Mouse (Mus musculus) kidney, embryonic 14.5 days (tissue): ENCODE results near the gene Pkd2l1. TPM values are rescaled to one million over a fixed set of nuclear protein-coding genes. Genes with fewer than 3 reads are reported as not detected.

Experiments used
- ATAC-seq: fragments of 200-750 bp; cut with Nextera tagmentation; 2 replicates; pipeline ENCODE4 v1.8.0; 2017; ENCODE audit warnings: moderate number of reproducible peaks, mild to moderate bottlenecking, moderate TSS enrichment, moderate library complexity; ENCODE audit not compliant: low FRiP score, low TSS enrichment
- H3K27ac ChIP-seq: fragments of 300-500 bp; sonication (generic); 2 replicates; pipeline ENCODE4 v1.5.1; 2014; ENCODE audit warnings: low read depth, mild to moderate bottlenecking, low read length, moderate library complexity, mixed read lengths
- H3K27me3 ChIP-seq: fragments of 300-500 bp; sonication (generic); 2 replicates; pipeline ENCODE4 v1.6.1; 2014; ENCODE audit warnings: mild to moderate bottlenecking, low read length; ENCODE audit not compliant: control insufficient read depth, insufficient read depth
- H3K36me3 ChIP-seq: fragments of 300-500 bp; sonication (generic); 2 replicates; pipeline ENCODE4 v1.6.1; 2014; ENCODE audit warnings: low read length, mixed read lengths; ENCODE audit not compliant: control insufficient read depth, insufficient read depth
- H3K4me1 ChIP-seq: fragments of 300-500 bp; sonication (generic); 2 replicates; pipeline ENCODE4 v1.6.1; 2014; ENCODE audit warnings: low read length, mixed read lengths; ENCODE audit not compliant: control insufficient read depth, insufficient read depth
- H3K4me2 ChIP-seq: fragments of 300-500 bp; sonication (generic); replicated peaks from 2 replicates; pipeline ENCODE4 v1.6.1; 2014; ENCODE audit warnings: low read depth, mild to moderate bottlenecking, low read length
- H3K4me3 ChIP-seq: fragments of 300-500 bp; sonication (generic); 2 replicates; pipeline ENCODE4 v1.5.1; 2014; ENCODE audit warnings: mild to moderate bottlenecking, low read length
- H3K9ac ChIP-seq: fragments of 300-500 bp; sonication (generic); 2 replicates; pipeline ENCODE4 v1.6.1; 2014; ENCODE audit warnings: low read depth, mild to moderate bottlenecking, low read length, moderate library complexity
- H3K9me3 ChIP-seq: fragments of 300-500 bp; sonication (generic); 2 replicates; pipeline ENCODE4 v1.6.1; 2016; ENCODE audit warnings: low read length; ENCODE audit not compliant: control insufficient read depth
- WGBS: fragments of 180-500 bp; shearing (Covaris S2); extraction: QIAGEN DNeasy Blood & Tissue Kit; methylation state at CpG from one replicate; pipeline ENCODE4 v1.1.7; 2014; 5-methylcytosine and 5-hydroxymethylcytosine counted together
- polyA plus RNA-seq: library from polyadenylated mRNA; unstranded; fragments of >200 nt; fragmentation: Nextera tagmentation; extraction: Ambion mirVana; gene quantifications from 2 replicates; pipeline ENCODE4 v1.2.1, GENCODE M21; 2014

The Pkd2l1 gene
- polyA plus RNA-seq, 1 experiment from 2014 or later, result not detected

DNA sequence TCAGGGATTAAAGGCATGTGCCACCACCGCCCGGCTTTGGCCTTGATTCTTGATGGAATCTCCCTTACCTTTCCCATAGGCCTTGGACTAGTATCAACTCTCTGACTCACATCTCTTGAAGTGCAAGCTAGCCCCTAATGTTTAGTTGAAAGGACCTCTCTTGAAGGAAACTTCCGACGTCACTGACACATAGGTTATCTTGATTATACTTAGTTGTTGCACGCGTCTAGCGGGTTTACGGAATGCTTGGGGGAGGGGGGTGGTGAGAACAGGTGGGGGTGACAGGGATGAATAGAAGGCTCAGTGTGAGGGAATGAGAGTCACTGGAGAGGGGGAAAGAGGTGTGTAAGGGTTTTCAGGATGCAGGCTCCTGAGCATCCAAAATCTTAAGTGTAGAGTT lies 45.3 kb downstream of the Pkd2l1 start:
- no peak for ATAC-seq
- no peak overlapping the region for H3K4me2 ChIP-seq
- H3K27ac ChIP-seq, result no peak overlapping the region
- H3K9ac ChIP-seq, result no peak overlapping the region
- WGBS, result 95% methylated on average over 8 of the region's 8 CpGs
- peaks cover 16% of the 10 kb centered on the region for H3K36me3 ChIP-seq
- peaks cover 8% of the 10 kb centered on the region for H3K4me1 ChIP-seq
- H3K4me3 ChIP-seq, result no peak overlapping the region
- H3K27me3 ChIP-seq, result no peaks in the 10 kb centered on the region; the same call in 1 of the 2 replicates
- H3K9me3 ChIP-seq, result no peaks in the 10 kb centered on the region

DNA sequence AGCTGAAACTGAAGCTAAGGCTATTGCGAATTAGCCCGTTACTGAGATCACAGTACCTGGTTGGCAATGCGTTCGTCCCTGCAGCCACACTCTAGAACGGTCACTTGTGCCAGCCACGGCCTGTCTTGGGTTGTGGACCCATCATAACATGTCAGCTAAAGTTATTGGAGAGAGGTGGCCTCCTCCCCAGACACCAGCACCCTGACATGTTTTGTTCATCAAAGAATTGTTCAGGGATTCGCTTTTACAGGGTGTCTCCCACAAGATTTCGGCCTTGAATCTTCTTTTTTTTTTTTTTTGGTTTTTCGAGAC lies 45.7 kb downstream of the Pkd2l1 start:
- Histone ChIP-seq H3K4me2 (peak overlapping the region; percentile 75), H3K36me3 (peaks cover 20% of the 10 kb centered on the region), H3K27me3 (no peaks in the 10 kb centered on the region; the same call in 1 of the 2 replicates), H3K4me3 (peak overlapping the region; percentile 73), H3K9ac (peak overlapping the region; percentile 69; the same call in 1 of the 2 replicates), H3K27ac (no peak overlapping the region), H3K4me1 (peaks cover 8% of the 10 kb centered on the region), H3K9me3 (no peaks in the 10 kb centered on the region; the same call in 1 of the 2 replicates)
- peak; percentile 48 for ATAC-seq
- WGBS, result 65% methylated on average over 9 of the region's 9 CpGs

DNA sequence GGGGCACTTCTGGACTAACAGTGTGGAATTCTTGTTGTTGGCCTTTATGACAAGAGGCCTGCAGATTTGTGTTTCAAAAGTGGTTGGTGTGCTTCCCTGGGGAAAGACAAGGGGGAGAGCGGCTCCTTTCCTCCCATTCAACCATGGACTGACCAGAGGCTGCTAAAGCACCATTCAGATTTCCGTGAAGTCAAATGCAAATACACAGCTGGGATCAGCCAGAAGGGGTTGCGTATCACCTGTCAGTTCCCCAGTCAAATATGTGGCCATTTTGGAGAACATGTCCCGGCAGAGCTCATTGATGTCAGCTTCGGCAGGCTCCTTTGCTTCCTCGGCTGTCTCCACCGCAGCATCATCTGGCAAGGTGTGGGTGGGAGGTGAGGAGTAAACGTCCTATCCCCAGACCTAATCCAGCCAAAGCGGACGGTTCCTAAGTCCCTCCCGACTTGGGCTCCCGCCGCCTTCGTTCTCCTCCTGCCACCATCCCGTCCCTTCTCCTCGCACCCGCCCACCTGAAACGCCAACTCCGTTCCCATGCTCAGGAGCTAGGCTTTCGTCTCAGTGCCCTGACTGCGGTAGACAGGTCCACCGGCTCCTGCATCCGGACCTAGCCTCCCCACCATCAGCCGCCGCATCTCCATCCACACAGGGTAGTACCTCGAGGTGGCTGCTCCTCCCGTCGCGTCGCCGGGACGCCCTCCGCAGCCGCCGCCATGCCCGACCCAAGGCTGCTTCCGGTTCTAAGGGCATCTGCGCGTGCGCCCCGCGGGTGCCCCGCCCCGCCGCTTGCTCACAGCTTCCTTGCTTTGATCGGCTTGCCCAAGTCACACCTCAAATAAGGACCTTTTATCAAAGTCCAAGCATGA lies 46.3 kb downstream of the Pkd2l1 start, which contains the start of gene Bloc1s2:
Gene Bloc1s2 (minus strand): TSS at position 745 of the 866 bp plus-strand sequence.
- no peaks in the 10 kb centered on the region; the same call in 1 of the 2 replicates for H3K27me3 ChIP-seq
- peaks cover 26% of the 10 kb centered on the region for H3K36me3 ChIP-seq
- H3K9me3 ChIP-seq, result no peaks in the 10 kb centered on the region; the same call in 1 of the 2 replicates
- H3K4me3 ChIP-seq, result peak within 1 kb of the TSS; percentile 73
- ATAC-seq, result peak; percentile 89
- whole genome bisulfite sequencing, result 1% methylated on average over 46 of the region's 46 CpGs
- peak within 1 kb of the TSS; percentile 69 for H3K9ac ChIP-seq
- H3K27ac ChIP-seq, result no peak within 1 kb of the TSS
- H3K4me2 ChIP-seq, result peak within 1 kb of the TSS; percentile 75
- H3K4me1 ChIP-seq, result peaks cover 8% of the 10 kb centered on the region

DNA sequence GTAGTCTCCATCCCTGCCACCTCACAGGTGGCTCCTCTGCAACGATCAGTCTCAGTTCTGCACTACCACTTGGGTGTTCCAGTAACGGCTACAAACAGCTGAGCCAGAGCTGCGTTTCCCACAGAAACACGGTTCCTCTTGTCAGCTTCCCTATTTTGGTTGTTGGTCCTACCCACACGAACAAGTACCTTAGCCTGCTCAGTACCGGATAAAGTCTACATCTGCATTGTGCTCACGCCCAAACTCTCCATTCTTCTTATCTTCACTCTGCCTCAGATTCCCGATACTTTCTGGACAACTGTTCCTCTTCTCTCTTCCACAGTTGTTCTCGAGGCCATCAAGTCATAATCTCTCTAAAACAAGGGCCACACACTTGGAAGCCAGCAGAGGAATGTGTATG lies 47.9 kb downstream of the Pkd2l1 start:
- Histone ChIP-seq H3K27me3 (no peaks in the 10 kb centered on the region; the same call in 1 of the 2 replicates), H3K9ac (no peak overlapping the region), H3K4me3 (no peak overlapping the region), H3K36me3 (peaks cover 34% of the 10 kb centered on the region), H3K4me2 (no peak overlapping the region), H3K27ac (no peak overlapping the region), H3K4me1 (peaks cover 8% of the 10 kb centered on the region), H3K9me3 (no peaks in the 10 kb centered on the region; the same call in 1 of the 2 replicates)
- no peak for ATAC-seq
- WGBS, result 84% methylated on average over 9 of the region's 9 CpGs

DNA sequence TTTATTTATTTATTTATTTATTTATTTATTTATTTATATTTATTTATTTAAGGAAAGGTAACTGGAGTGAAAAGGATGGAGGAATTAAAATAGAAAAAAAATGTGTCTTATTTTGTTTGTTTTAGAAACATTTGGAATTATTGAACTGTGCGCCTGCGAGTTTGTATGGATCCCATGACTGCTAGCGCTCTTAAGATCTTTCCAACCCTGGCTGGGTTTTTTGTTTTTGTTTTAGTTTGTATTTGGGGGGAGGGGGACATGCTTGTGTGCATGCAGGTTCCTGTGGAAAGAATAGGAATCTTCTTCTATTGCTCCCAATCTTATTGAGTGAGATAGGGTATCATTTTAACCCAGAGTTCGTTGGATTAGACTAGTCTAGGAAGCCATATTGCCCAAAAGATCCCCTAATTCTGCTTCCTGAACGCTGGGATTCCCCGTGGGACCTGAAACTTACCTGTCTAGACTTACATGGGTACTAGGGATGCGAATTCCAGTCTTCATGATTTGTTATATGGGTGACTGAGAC lies 56.2 kb downstream of the Pkd2l1 start:
- no peaks in the 10 kb centered on the region for H3K27me3 ChIP-seq
- no peak overlapping the region for H3K27ac ChIP-seq
- peak overlapping the region; percentile 52 for H3K4me2 ChIP-seq
- H3K4me1 ChIP-seq, result peaks cover 5% of the 10 kb centered on the region
- peak overlapping the region; percentile 71 for H3K4me3 ChIP-seq
- WGBS, result 25% methylated on average over 7 of the region's 7 CpGs
- peaks cover 26% of the 10 kb centered on the region for H3K36me3 ChIP-seq
- H3K9ac ChIP-seq, result no peak overlapping the region
- H3K9me3 ChIP-seq, result no peaks in the 10 kb centered on the region
- peak; percentile 18; the same call in 1 of the 2 replicates for ATAC-seq

DNA sequence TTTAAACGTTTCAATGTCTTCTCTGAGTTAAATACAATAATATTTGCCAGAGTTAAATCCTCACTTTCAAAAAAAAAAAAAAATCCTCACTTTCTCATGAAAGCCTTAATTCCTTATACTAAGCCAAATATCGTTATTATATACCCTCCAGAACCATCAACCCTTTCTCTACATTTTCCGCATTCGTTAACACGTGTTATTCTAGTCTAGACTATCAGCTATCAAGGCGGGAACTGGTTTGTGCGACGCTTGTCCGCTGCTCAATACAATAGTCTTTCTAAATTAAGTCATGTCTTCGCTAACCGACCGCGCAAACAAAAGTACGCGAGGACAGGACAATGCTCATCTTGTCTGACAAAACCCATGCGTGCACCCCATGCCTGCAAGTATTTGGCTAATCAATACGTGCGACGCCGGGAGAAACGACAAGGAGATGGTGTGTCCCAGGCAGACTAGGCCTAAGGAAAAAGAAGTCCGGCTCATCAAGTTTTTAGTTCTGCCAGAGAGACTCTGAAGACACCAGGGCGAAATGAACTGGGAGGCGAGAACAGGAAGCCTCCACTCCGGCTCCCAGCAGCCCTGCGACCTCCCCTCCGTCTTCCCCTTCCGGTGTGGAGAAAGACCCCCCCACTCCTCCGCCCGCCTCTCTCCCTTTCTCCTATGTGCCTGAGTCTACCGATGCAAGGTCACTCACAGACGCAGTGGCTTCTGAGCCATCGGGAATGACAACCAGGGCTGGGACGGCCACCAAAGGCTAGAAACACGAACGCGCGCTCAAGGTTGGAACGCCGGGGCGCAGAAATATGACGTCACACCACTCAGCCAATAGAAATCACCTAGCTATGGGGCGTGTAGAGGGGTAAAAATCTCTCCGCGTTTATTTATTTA lies 56.9 kb downstream of the Pkd2l1 start, which contains the start of gene Cwf19l1:
Gene Cwf19l1 (minus strand): TSS at position 805 of the 888 bp plus-strand sequence.
- ATAC-seq, result peak; percentile 92
- Histone ChIP-seq H3K4me2 (peak within 1 kb of the TSS; percentile 71), H3K36me3 (peaks cover 30% of the 10 kb centered on the region), H3K9ac (peak within 1 kb of the TSS; percentile 78), H3K27ac (peak within 1 kb of the TSS; percentile 96), H3K4me1 (peaks cover 5% of the 10 kb centered on the region), H3K9me3 (no peaks in the 10 kb centered on the region), H3K27me3 (no peaks in the 10 kb centered on the region), H3K4me3 (peak within 1 kb of the TSS; percentile 71)
- WGBS, result under 1% methylated on average over 45 of the region's 45 CpGs

DNA sequence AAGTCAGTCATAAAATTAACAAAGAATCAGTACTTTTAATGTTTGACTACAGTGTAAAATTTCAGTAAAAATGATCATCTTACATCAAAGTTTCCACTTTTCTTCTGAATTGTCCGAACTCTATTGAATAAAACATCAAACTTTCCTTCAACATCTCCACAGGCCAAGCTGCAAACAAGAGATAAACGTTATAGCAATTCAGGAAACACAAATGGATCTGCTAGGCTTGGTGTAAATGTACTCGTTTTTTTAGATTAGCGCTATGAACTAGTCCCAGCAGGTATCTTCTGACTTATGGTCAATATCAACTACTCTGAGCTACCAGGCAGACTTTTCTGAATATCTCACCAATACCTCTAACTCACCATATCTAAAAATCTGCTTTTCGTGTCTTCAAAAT lies 59.3 kb downstream of the Pkd2l1 start:
- no peak for ATAC-seq

DNA sequence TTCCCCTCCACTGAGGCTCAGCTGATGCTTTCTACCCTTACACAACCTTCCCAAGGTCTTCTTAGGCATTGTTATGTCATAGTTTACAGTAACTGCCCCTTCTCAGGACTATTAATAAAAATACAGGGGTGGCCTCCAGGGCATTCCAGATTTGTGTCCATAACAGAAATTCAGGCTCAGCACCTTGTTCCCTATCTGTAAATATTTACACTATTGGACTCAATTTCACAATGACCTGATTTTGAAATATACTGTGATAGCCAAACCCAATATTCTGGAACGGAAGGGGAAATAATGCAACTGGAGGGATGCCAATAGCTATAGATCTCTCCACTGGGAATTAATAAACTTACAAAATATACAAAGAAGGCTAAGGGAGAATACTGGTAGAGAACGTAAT lies 63.7 kb downstream of the Pkd2l1 start:
- H3K27ac ChIP-seq, result no peak overlapping the region
- whole genome bisulfite sequencing, result 94% methylated on average over 2 of the region's 2 CpGs
- no peak overlapping the region for H3K9ac ChIP-seq
- peaks cover 79% of the 10 kb centered on the region for H3K36me3 ChIP-seq
- no peak for ATAC-seq
- no peak overlapping the region for H3K4me2 ChIP-seq
- H3K4me1 ChIP-seq, result no peaks in the 10 kb centered on the region
- H3K27me3 ChIP-seq, result no peaks in the 10 kb centered on the region
- H3K9me3 ChIP-seq, result no peaks in the 10 kb centered on the region
- no peak overlapping the region for H3K4me3 ChIP-seq

More for the DNA sequence above, 59.3 kb downstream of the Pkd2l1 start:
- H3K27me3 ChIP-seq, result no peaks in the 10 kb centered on the region
- H3K9me3 ChIP-seq, result no peaks in the 10 kb centered on the region
- H3K9ac ChIP-seq, result no peak overlapping the region
- H3K36me3 ChIP-seq, result peaks cover 38% of the 10 kb centered on the region
- H3K27ac ChIP-seq, result no peak overlapping the region
- 90% methylated on average over 5 of the region's 5 CpGs for WGBS
- H3K4me1 ChIP-seq, result peaks cover 5% of the 10 kb centered on the region
- H3K4me3 ChIP-seq, result no peak overlapping the region
- no peak overlapping the region for H3K4me2 ChIP-seq
